Mouse (Mus musculus) c-Kit-positive CD71-negative TER-119-negative erythroid progenitor cells, embryonic 14.5 days (primary cell): ENCODE measurements around the gene Anapc15.

ENCODE experiments used
- DNase-seq: peaks from one replicate; pipeline ENCODE4 v3.0.0-alpha.2; 2013; ENCODE audit warnings: low read depth

Anapc15 gene

DNA sequence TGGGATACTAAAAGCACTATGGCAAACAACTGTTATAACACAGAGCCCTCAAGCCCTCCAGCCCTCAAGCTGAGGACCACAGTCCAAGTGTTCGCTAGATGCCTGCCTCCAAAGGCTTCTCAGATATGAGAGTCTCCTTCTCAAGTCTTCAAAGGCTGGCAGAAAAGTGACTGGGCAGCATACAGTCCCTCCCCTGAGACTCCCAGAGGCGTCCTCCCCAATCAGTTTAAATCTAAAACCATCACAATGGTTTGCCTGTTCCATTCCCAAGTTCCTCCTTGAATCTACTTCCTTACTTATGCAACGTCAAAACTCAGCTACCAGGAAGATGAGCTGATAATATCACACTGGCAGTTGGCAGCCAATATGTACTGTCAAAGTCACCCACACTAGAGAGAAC, at the start of gene Anapc15:
Anapc15 (plus strand) TSS at position 301 of the 400 bp plus-strand sequence.
- DNase-seq, result no peak

DNA sequence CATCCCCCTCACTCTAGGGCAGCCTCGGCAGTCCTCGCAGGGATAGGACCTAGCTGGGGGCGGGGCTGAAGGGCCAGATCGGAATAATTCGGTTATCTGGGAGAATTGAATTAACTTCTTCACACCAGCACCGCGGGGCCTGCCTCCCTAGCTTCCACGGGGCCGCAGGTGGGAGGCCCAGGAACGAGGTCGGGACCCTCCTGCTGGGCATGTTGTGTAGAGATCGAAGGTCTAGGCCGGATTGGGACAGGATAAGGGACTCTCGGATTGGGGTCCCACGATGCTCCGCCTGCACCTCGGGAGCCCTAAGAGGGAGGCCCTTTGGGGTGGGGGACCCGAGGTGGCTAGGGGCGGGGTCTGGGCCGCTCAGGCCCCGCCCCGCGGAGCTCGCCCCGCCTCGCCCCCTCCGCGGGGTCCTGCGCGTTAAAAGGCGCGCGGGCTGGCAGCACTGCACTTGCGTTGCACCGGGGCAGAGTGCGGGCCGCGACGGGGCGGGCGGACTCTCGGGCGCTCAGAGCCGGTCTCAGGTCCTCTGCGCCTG, 45.6 kb upstream of the Anapc15 start, which contains the start of gene Phox2a:
Phox2a (plus strand) TSS at position 453 of the 541 bp plus-strand sequence.
- DNase-seq, result no peak

DNA sequence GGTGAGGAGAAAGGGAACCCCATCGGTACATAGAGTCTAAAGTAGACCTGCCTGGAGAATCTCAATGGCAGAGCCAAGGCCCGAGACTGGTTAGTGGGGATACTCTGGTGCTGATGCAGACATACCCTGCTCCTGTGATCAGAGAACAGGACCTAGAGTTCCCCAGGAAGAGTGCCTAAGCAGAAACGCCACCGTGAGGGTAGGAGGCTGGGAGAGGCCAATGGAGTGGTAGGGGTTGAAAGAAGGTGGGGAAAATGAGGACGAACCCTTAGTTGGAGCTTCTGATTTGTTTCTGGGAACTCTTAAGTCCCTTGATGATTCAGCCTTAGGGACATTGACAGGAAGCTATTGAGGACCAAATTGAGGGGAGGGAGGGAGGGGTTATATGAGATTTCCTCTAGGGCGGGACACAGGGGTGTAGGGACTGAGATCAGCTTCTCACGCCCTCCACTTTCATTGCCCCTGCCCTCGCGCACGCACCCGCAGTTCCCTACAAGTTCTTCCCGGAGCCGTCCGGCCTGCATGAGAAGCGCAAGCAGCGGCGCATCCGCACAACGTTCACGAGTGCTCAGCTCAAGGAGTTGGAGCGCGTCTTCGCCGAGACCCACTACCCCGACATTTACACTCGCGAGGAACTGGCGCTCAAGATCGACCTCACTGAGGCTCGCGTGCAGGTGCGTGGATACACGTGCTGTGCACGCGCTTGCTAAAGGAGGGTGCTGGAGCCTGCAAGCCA, 43.1 kb upstream of the Anapc15 start:
- DNase-seq, result no peak

DNA sequence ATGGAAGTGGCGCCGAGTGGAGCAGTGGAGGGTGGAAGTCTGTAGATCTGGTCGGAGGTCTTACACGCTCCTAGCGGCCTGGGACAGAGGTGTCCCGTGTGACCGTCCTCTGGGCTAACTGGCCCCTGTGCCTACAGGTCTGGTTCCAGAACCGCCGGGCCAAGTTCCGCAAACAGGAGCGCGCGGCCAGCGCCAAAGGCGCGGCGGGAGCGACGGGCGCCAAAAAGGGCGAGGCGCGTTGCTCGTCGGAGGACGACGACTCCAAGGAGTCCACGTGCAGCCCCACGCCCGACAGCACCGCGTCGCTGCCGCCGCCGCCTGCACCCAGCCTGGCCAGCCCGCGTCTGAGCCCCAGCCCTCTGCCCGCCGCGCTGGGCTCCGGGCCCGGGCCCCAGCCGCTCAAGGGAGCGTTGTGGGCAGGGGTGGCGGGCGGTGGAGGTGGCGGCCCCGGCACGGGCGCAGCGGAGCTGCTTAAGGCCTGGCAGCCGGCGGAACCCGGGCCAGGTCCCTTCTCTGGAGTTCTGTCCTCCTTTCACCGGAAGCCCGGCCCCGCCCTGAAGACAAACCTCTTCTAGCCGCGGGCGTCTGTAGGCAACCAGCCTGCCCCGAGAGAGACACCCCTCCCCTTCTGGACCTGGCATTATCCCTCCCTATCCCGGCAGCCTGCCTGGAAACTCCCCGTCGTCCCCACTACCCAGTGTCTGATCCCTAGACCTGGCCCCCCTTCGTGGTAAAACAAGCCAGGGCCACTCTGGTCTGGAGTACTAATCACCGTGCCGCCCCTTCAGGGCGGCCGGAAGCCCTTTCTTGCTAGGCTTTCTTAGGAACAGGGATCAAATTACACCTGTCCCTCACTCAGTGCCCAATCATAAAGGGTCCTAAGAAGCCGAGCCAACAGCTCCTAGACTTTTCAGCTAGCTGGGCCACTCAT, 41.7 kb upstream of the Anapc15 start:
- DNase-seq, result no peak

DNA sequence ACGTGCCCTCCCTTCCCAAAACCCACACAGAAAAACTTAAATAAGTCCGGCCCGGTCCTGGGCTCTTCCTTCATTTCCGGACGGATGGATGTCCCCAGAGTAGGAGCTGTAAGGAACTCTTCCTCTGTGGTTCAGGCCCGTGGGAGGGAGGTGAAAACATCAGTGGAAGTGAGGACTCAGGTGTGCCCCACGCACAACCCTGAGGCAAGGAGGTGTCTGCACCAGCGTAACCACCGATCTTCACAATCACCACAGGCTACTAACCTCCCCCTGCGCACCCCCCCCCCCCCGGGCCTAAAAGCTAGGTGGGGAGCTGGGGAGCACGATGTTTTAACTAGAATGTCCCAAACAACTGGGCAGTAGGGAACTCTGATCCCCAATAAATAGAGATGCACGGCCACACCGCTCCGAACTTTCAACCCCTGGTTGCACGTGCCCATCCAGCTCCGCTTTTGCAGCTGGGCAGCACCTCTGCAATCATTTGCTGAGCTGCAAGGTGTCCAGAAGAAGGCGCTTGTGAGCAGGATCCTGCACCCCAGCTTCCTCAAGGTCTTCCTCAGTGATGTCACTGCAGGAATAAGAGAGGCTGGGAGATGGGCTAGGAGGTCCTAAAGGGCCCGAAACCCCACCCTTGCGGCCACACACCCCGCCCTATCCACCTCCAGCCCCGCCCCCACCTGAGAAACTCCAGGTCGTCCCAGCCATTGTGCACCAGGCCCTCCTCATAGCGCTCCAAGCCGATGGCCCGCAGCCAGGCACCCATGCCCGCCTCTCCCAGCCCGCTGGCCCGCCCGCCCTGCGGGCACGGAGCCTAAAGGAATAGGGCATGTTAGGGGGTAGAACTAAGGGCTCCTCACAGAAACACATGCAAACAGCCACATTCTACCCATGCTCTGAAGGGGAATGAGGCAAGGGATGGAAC, 40.4 kb upstream of the Anapc15 start:
- no peak for DNase-seq

GRCm38 (mm10) chr7:101823758-101824630, 39.5 kb upstream of the Anapc15 start:
- DNase-seq, result no peak

GRCm38 (mm10) chr7:101830373-101830772, 33.1 kb upstream of the Anapc15 start:
- no peak for DNase-seq

DNA sequence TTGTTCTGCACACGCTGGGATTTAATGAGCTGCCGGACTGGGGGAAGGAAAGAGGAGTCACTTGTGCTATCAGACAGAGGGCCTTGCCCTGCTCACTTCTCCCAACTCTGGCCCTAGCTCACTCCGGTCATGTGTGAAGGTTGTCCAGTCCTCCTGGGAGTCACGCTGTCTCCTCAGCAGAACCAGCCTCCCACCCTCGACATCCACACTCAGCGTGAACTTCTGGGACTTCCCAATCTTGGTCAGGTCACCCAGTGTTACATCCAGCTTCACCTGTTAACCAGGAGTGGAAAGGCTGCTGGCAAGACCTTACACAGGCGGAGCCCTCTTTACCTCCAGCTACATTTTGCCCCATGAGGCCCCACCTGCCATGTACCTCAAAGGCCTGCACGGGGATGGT, 32.1 kb upstream of the Anapc15 start:
- no peak for DNase-seq

DNA sequence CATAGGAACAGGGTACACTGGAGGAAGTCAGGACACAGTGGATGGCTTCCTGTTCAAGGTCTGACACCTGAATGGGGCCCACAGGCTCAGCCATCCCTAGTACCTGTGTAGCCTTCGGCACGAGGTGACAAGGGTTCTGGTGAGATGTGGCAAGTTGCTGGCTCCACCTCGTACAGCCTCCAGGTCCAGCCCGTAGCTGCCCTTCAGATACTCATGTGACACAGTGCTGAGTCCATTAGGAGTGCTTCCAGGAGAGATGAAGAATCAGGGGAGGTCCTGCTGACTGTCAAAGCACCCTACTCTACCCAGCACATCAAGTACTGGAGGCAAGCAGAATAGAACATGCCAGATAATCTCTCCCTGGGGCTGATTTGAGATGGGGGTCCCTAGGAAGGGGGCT, 31.1 kb upstream of the Anapc15 start:
- DNase-seq, result no peak

DNA sequence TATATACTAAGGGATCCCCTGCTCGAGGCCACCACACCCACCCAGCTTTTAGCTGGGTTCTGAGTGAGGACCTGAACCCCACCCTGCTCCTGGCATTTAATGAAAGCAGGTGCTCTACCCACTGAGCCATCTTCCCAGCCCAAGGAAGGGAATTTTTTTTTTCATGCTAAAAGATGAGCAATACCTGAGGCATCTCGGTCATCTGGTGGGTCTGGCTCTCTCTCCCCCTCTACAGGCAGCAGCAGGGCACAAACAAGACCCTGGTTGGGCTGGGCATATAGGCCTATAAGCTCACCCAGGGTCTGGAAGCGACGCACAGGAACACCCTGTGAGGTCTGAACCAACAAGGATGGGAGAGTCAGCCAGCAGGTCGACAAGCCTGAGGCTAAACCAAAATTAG, 30.2 kb upstream of the Anapc15 start:
- no peak for DNase-seq

DNA sequence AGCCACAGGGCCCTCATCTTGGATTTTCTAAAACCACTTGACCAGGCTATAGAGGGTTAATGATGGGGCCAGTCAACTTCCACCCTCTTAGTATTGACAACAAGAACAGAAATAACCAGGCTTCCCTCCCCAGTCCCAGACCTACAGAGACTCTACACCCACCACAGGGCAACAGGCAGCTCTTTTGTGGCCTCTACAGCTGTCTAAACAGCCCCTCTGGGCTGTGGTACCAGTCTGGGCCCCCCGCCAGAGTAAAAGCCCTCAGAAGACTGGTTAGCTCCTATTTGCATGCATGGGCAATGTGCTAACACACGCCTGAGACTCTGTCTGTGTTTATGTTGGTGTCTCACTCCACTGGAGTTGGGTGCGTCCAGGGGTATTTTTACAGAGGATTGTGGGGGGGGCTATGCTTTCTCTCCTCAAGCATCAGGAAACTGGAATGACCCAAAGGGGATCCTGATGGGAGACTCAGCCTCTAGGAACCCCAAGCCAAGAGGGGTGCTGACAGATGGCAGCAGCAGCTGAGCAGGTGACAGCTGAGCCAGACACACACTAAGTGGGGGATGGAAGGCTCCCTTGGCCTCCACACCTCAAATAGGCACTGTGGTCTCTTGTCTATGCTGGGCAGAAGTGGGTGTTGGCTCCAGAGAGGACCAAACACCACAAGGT, 29.5 kb upstream of the Anapc15 start:
- DNase-seq, result no peak

DNA sequence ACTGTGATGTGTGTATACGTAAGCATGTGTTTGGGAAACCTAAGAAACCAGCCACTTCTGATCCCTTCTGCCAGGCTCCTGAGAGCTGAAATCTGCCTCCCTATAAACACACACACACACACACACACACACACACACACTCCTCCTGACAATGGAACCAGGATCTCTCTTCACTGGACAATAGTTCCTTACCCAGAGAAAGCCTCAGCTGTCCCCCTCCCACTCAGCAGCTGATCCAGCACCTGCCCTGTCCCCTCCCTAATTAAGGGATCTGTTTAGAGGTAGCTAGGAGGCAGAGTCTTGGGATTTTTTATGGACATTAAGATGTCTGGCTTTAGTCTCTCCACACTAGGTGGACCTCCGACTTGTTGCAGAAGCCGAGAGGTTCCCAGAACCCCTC, 28.6 kb upstream of the Anapc15 start:
- no peak for DNase-seq

GRCm38 (mm10) chr7:101835457-101836109, 27.9 kb upstream of the Anapc15 start:
- no peak for DNase-seq

- DNase-seq, result no peak
Measured at GRCm38 (mm10) chr7:101836271-101837153, 27.0 kb upstream of the Anapc15 start.

- no peak for DNase-seq
Measured at GRCm38 (mm10) chr7:101837154-101837605, 26.3 kb upstream of the Anapc15 start.

DNA sequence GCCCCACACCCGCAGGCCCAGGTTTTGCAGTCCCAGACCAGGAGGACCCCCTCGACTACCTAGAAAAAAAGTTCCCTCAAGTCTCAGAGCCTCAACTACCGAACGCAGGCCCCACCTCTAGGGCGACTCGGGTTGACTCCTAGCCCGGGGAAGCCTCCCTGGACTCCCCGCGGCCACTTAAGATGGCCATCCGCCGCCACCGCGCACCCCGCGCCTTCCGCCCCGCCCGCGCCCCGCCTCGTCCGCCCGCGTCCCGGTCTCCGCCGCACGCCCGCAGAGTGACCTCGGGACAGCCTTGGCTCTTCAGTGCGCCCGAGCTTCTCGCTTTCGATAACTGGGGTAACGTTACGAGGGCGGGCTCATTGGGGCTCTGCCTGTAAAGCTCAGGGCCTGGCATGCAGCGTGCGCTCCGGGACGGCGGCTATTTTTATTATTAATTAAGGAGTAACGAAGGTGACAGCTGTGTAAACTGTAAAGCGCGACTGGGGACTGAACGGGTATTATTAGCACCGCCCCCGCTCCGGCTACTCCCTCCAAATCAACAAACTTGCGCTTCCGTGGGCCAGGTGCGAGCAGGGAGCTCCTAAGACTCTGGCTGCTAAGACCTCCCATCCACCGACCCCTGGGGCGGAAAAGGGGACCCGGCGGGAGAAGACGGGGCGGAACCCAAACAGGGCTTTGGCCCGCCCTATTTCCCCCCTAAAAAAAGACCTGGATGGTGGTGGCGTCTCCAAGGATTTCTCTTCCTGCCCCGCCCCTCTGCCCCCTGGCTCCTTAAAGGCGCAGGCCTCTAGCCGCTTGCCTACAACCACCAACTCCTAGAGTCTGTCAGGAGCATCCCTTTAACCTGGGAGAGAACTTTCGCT, 25.7 kb upstream of the Anapc15 start, which contains the start of gene Inppl1:
Inppl1 (minus strand) TSS at position 624 of the 866 bp plus-strand sequence.
- no peak for DNase-seq

- DNase-seq, result no peak
Measured at GRCm38 (mm10) chr7:101844186-101844585, 19.3 kb upstream of the Anapc15 start.
